Mouse (Mus musculus): Measurements from ENCODE around the gene Gm3336. TPM values are rescaled to one million over a fixed set of nuclear protein-coding genes. Genes with fewer than 3 reads are reported as not detected.
A peak's percentile ranks its signal among the peaks of the same experiment; 100 is the strongest.

Gene Gm3336
- polyA plus RNA-seq, 1 experiment = not detected

DNA sequence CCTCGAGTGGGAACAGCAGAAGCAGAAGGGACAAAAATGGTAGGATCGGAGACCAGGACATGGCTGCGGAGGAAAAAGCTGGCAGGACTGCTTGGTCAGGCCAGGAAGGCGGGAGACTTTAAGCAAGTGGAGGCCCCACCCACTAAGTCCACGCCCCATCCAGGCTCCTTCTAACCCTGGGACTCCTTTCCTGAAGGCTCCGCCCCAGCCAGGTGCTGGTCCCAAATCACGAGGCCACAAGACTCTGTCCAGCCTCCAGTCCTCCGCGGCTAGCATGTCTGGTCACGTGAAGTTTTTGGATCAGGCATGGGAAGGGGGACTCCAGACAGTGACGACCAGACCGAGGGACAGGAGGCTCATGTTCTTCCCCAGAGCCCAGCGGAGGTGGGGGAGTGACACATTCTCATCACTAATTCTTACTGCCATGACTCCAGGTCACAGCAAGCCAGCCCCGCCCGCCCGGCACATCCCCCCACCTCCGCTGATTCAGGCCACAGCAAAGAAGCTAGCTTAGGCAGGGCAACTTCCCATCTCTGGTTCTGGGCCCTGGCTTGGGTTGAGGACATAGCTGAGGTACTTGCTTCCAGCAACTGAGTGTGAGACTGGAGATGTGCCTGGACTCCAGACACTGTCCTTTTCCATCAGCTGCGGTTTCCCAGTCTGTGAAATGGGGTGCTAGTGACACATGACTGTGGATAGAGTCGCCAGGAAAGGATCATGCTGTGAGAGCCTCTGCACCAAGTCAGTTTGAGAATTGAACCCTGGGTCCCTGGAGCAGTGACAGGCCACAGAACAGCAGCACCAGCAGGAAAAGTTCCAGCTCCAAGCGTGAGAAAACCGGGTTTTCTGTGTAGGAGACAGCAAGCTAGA, 48.5 kb downstream of the Gm3336 start:
- Histone ChIP-seq H3K79me2 (ENCODE audit: control insufficient read depth, insufficient read depth) (peaks cover 13% of the 10 kb centered on the region), H3K4me3 (ENCODE audit: insufficient read depth, poor library complexity, severe bottlenecking) (peak overlapping the region; percentile 46), H3K79me3 (ENCODE audit: low read depth) (peaks cover 4% of the 10 kb centered on the region), H3ac (ENCODE audit: control insufficient read depth, insufficient read length, low read depth) (peak overlapping the region; percentile 76), H3K27me3 (ENCODE audit: control insufficient read depth, insufficient read depth, insufficient read length) (no peaks in the 10 kb centered on the region), H3K36me3 (ENCODE audit: control insufficient read depth, insufficient read depth) (peaks cover 37% of the 10 kb centered on the region)
- no peak for TF ChIP-seq CEBPB (IDR thresholded peaks at IDR 0.05; ENCODE audit: low read depth)
- TF ChIP-seq CTCF (IDR thresholded peaks at IDR 0.05; ENCODE audit: control insufficient read depth, insufficient read depth, insufficient read length) = no peak
- peak; percentile 20 for TF ChIP-seq MYOD1 (IDR thresholded peaks at IDR 0.05; ENCODE audit: control insufficient read depth, insufficient read length, low read depth)
- TF ChIP-seq MYOG (IDR thresholded peaks at IDR 0.05; ENCODE audit: control insufficient read depth, extremely low read depth, insufficient read length) = no peak
- peak; percentile 79 for TF ChIP-seq USF1 (IDR thresholded peaks at IDR 0.05; ENCODE audit: low read depth)

DNA sequence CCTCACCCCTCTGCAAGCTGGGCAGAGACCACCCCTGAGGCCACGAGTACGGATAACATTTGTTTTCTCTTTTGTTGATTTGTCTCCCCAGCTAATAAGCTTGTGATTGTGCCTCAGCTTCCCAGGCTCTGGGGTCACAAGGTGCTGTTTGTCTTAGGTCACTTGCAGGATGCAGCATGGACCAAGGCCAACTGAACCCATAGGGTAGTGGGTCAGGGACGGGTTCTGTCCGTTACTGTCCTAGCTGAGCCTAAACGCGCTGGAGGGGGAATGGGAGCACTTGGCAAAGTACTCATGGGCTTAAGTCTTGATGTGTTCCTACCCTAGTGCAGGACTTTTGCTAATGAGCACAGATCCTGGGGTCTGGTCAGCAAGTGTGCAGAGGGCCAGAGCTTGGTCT, 49.2 kb downstream of the Gm3336 start:
- H3K27me3 ChIP-seq (ENCODE audit: control insufficient read depth, insufficient read depth, insufficient read length) = no peaks in the 10 kb centered on the region
- no peak for TF ChIP-seq MYOG (IDR thresholded peaks at IDR 0.05; ENCODE audit: control insufficient read depth, extremely low read depth, insufficient read length)
- TF ChIP-seq CTCF (IDR thresholded peaks at IDR 0.05; ENCODE audit: control insufficient read depth, insufficient read depth, insufficient read length) = no peak
- TF ChIP-seq MAX (IDR thresholded peaks at IDR 0.05) = no peak
- no peak for TF ChIP-seq USF1 (IDR thresholded peaks at IDR 0.05; ENCODE audit: low read depth)
- TF ChIP-seq MYOD1 (IDR thresholded peaks at IDR 0.05; ENCODE audit: control insufficient read depth, insufficient read length, low read depth) = no peak
- no peak overlapping the region for H3K4me3 ChIP-seq (ENCODE audit: insufficient read depth, poor library complexity, severe bottlenecking)
- H3ac ChIP-seq (ENCODE audit: control insufficient read depth, insufficient read length, low read depth) = no peak overlapping the region
- peaks cover 4% of the 10 kb centered on the region for H3K79me3 ChIP-seq (ENCODE audit: low read depth)
- H3K36me3 ChIP-seq (ENCODE audit: control insufficient read depth, insufficient read depth) = peaks cover 42% of the 10 kb centered on the region
- H3K79me2 ChIP-seq (ENCODE audit: control insufficient read depth, insufficient read depth) = peaks cover 20% of the 10 kb centered on the region

DNA sequence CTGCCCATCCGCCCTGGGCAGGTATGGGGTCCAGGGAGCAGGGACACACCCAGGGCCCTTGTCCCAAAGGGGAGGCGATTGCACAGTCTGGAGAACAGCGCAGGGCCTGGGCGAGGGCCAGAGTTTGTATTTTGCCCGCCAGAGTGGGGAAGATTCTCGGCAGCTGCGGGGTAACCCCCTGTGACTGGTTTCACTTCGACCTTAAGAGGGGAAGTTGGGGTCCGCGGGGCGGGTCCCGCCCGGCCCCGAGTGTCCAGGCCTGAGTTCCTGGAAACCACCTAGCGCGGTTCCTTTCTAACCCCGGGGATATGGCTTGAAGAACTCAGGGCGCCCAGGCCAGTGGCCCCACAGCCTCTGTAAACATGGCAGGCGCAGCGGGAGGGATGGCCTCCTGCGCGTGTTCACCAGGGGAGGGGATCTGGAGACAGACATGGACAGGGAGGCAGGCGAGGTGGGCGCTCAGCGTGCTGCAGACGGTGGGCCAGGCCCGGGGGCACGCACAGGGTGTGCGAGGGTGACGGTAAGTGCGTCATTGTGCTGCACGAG, 50.0 kb downstream of the Gm3336 start:
- H3K79me3 ChIP-seq (ENCODE audit: low read depth) = peaks cover 4% of the 10 kb centered on the region
- TF ChIP-seq CEBPB (IDR thresholded peaks at IDR 0.05; ENCODE audit: low read depth) (no peak), MAX (IDR thresholded peaks at IDR 0.05) (no peak), MYOD1 (IDR thresholded peaks at IDR 0.05; ENCODE audit: control insufficient read depth, insufficient read length, low read depth) (no peak), MYOG (IDR thresholded peaks at IDR 0.05; ENCODE audit: control insufficient read depth, extremely low read depth, insufficient read length) (no peak), FOSL1 (IDR thresholded peaks at IDR 0.05; ENCODE audit: insufficient read depth, low read length, poor library complexity, severe bottlenecking) (no peak), USF1 (IDR thresholded peaks at IDR 0.05; ENCODE audit: low read depth) (no peak), CTCF (IDR thresholded peaks at IDR 0.05; ENCODE audit: control insufficient read depth, insufficient read depth, insufficient read length) (no peak)
- H3K79me2 ChIP-seq (ENCODE audit: control insufficient read depth, insufficient read depth) = peaks cover 24% of the 10 kb centered on the region
- H3K27me3 ChIP-seq (ENCODE audit: control insufficient read depth, insufficient read depth, insufficient read length) = no peaks in the 10 kb centered on the region
- no peak overlapping the region for H3ac ChIP-seq (ENCODE audit: control insufficient read depth, insufficient read length, low read depth)
- H3K36me3 ChIP-seq (ENCODE audit: control insufficient read depth, insufficient read depth) = peaks cover 36% of the 10 kb centered on the region
- no peak overlapping the region for H3K4me3 ChIP-seq (ENCODE audit: insufficient read depth, poor library complexity, severe bottlenecking)

DNA sequence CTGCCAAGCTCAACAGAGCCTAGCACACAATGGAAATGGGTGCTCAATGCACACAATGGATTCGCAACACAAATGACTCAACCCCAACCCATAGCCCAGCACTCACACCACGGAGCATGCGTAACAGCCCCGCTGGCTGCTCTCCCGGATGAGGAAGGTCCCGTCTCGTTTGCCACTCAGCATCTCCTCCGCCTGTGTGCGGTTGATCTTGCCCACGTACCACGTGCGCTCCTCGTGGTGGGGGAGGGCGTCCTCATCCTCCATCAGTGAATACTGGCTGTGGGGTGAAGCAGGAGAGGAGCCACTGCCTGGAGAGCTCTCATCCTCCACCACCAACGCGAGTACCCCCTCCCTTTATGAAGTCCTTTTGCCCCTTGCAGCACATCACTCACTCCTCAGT, 50.6 kb downstream of the Gm3336 start:
- TF ChIP-seq MYOG (IDR thresholded peaks at IDR 0.05; ENCODE audit: control insufficient read depth, extremely low read depth, insufficient read length) (no peak), MYOD1 (IDR thresholded peaks at IDR 0.05; ENCODE audit: control insufficient read depth, insufficient read length, low read depth) (no peak), USF1 (IDR thresholded peaks at IDR 0.05; ENCODE audit: low read depth) (no peak), CTCF (IDR thresholded peaks at IDR 0.05; ENCODE audit: control insufficient read depth, insufficient read depth, insufficient read length) (no peak), FOSL1 (IDR thresholded peaks at IDR 0.05; ENCODE audit: insufficient read depth, low read length, poor library complexity, severe bottlenecking) (no peak), CEBPB (IDR thresholded peaks at IDR 0.05; ENCODE audit: low read depth) (no peak), MAX (IDR thresholded peaks at IDR 0.05) (no peak)
- Histone ChIP-seq H3K36me3 (ENCODE audit: control insufficient read depth, insufficient read depth) (peaks cover 37% of the 10 kb centered on the region), H3K79me3 (ENCODE audit: low read depth) (peaks cover 4% of the 10 kb centered on the region), H3K27me3 (ENCODE audit: control insufficient read depth, insufficient read depth, insufficient read length) (no peaks in the 10 kb centered on the region), H3ac (ENCODE audit: control insufficient read depth, insufficient read length, low read depth) (no peak overlapping the region), H3K4me3 (ENCODE audit: insufficient read depth, poor library complexity, severe bottlenecking) (no peak overlapping the region), H3K79me2 (ENCODE audit: control insufficient read depth, insufficient read depth) (peaks cover 31% of the 10 kb centered on the region)

DNA sequence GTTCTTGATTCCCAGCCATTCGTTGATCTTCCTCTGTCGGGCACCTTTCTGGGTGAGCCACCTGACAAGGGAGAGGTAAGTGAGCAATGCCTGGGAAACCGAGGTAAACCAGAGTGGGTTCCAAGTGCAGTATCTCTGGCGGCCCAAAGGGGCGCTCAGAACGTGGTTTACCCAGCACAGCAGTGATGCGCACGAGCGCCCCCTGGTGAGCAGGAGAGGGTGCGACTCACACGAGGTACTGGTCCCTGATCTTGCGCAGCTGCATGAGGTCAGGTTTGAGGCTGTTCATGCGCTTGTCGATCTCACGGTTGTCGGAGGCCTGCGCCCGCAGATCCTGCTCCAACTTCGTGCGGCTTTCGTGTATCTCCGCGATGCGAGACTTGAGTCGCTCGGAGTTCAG, 51.0 kb downstream of the Gm3336 start:
- TF ChIP-seq MAX (IDR thresholded peaks at IDR 0.05) = peak; percentile 92
- TF ChIP-seq USF1 (IDR thresholded peaks at IDR 0.05; ENCODE audit: low read depth) = no peak
- TF ChIP-seq CTCF (IDR thresholded peaks at IDR 0.05; ENCODE audit: control insufficient read depth, insufficient read depth, insufficient read length) = peak; percentile 100
- TF ChIP-seq MYOG (IDR thresholded peaks at IDR 0.05; ENCODE audit: control insufficient read depth, extremely low read depth, insufficient read length) = no peak
- TF ChIP-seq MYOD1 (IDR thresholded peaks at IDR 0.05; ENCODE audit: control insufficient read depth, insufficient read length, low read depth) = no peak
- TF ChIP-seq FOSL1 (IDR thresholded peaks at IDR 0.05; ENCODE audit: insufficient read depth, low read length, poor library complexity, severe bottlenecking) = no peak
- no peak for TF ChIP-seq CEBPB (IDR thresholded peaks at IDR 0.05; ENCODE audit: low read depth)
- Histone ChIP-seq H3K27me3 (ENCODE audit: control insufficient read depth, insufficient read depth, insufficient read length) (no peaks in the 10 kb centered on the region), H3K4me3 (ENCODE audit: insufficient read depth, poor library complexity, severe bottlenecking) (no peak overlapping the region), H3K79me3 (ENCODE audit: low read depth) (peaks cover 4% of the 10 kb centered on the region), H3ac (ENCODE audit: control insufficient read depth, insufficient read length, low read depth) (no peak overlapping the region), H3K79me2 (ENCODE audit: control insufficient read depth, insufficient read depth) (peaks cover 32% of the 10 kb centered on the region), H3K36me3 (ENCODE audit: control insufficient read depth, insufficient read depth) (peaks cover 36% of the 10 kb centered on the region)

Measured in C2C12 (cell line).